Mouse (Mus musculus): ENCODE data around the gene Gm13272.
"Not testable (repeated sequence)": the region's sequence is repeated elsewhere in the genome, so short reads cannot be mapped to it uniquely, and the experiment has no call there.

Gm13272 gene

DNA sequence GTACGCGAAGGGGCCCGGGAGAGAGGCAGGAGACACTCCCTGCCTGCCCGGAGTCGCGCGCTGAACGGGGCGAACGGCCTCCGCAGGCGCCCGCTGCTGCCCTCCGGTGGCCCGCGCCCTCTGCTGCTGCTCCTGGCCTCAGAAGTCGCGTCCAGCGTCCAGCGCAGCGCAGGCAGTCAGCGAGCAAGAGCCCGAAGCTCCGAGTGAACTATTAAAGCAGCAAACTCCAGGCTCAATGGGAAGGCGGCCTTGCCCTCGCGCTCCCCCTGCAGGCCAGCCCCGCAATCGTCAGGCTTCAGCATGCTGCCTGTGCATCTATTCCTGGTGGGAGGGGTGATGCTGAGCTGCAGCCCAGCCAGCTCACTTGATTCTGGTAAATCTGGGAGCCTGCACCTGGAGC lies at the start of gene Gm13272:
TSS of gene Gm13272 (plus strand) at position 301 of the 400 bp plus-strand sequence.
- in situ Hi-C loops (cut with MseI, MboI) = not testable (repeated sequence)

GRCm38 (mm10) chr4:88738480-88738879 lies 41.2 kb upstream of the Gm13272 start:
- in situ Hi-C loops (cut with MseI, MboI) = no loop called here

DNA sequence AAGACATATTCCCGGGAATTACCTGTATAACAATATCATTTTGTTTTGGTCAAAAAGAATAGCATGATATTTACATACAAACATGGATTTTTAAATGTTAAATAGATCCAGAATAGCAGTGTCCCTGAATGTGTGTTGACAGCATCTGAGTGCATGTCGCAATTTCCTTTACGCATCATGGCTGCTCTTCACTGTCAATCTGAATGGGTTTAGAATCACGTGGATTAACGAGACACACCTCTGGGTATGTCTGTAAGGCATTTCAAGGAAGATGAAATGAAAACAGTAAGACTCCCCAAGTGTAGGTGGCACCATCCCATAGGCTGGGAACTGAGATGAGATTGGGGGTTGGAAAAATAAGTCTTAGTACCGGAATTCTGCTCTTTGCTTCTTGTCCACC lies 40.6 kb upstream of the Gm13272 start:
- in situ Hi-C loops (cut with MseI, MboI) = no loop called here

DNA sequence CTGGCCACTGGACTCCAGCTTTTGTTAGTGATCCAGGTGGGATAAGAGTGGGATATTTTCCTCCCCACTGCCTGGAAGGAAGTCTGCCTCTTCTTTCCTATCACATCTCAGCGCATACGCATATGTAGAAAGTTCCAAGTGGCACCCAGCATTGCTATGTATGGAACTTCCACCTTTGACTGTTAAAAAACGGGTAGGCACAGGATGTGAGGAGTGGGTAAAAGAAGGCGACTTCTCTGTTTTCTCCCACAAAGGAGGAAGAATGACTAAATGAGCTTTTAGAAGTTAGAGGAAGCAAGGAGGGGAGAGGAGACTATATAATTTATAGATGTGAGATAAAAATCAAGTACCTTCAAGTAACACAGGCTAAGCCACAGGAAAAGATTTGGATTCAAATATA lies 38.2 kb upstream of the Gm13272 start:
- in situ Hi-C loops (cut with MseI, MboI) = no loop called here

- in situ Hi-C loops (cut with MseI, MboI) = no loop called here
These were observed 36.8 kb upstream of the Gm13272 start for GRCm38 (mm10) chr4:88742771-88743371.

GRCm38 (mm10) chr4:88744207-88744606 lies 35.4 kb upstream of the Gm13272 start:
- in situ Hi-C loops (cut with MseI, MboI) = no loop called here

DNA sequence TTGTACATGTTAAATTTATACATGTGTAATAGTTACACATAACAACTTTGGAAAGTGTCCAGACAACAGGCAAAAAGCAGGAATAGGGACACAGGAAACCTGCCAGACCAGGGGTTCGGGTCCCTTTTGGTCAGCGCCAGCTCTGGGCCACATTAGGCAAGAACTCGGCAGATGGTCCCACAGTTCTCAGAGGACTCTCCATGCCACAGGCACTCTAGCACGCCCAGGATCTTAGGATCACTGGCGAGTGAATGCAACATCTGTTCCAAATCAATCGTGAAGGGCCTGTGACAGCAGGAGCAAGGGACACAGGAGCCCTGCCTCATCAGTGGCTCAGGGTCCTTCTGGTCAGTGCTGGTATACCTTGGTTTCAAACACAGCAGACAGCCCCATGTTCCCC lies 29.7 kb upstream of the Gm13272 start:
- in situ Hi-C loops (cut with MseI, MboI) = no loop called here

GRCm38 (mm10) chr4:88754818-88755340 lies 24.8 kb upstream of the Gm13272 start, which contains the start of gene Gm13271:
Gm13271 (plus strand) TSS chr4:88754868.
- in situ Hi-C loops (cut with MseI, MboI) = not testable (repeated sequence)

DNA sequence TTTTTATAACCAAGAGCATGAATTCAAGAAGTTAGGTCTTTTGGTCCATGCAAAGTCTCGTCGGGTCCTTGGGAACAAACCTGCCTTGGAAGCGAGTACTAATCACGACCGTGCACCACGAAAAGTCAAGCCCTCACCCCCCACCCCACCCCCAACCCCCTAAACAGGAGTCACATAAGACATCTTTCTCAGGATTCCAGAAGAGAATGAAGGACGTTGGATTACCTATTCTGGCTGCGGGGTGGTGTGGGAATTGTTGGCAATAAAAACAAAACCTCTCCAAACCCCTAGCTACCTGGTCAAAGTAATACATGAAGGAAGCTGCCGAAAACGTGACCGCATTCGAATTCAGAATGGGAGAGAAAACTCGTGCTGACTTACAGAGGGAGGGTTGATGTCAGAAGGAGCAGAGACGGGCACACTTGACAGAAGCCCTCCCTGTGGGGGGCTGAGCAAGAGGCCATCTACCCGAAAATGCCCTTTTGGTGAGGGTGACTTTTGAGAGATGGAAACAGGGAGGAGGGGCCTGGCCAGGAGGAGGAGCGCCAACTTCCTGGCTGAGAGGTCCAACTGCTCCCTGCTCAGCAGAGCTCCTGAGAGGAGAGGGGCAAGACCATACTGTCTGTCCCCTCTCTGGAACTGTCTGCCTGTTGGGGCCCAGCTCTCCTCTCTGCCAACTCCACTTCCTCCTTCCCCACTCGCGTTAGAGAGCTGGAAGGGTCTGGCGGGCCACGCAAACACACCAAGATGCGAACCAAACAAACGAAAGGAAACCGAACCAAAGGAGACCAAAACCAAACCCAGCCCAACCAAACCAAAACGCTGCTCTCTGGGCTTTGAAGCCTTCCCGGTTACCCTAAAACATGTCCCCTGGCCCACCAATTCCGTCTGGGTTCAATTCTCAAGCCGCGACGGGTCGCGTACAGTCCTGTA lies 22.8 kb upstream of the Gm13272 start:
- in situ Hi-C loops (cut with MseI, MboI) = not testable (repeated sequence)

DNA sequence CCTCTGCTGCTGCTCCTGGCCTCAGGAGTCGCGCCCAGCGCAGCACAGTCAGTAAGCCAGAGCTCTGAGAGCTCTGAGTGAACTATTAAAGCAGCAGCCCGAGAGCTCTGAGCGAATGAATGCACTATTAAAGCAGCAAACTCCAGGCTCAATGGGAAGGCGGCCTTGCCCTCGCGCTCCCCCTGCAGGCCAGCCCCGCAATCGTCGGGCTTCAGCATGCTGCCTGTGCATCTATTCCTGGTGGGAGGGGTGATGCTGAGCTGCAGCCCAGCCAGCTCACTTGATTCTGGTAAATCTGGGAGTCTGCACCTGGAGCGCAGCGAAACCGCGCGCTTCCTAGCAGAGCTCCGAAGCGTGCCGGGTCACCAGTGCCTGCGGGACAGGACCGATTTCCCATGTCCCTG lies 22.0 kb upstream of the Gm13272 start:
- in situ Hi-C loops (cut with MseI, MboI) = not testable (repeated sequence)

GRCm38 (mm10) chr4:88758751-88759150 lies 20.9 kb upstream of the Gm13272 start:
- in situ Hi-C loops (cut with MseI, MboI) = not testable (repeated sequence)

GRCm38 (mm10) chr4:88759610-88760268 lies 19.9 kb upstream of the Gm13272 start, which contains the start of gene Gm13283:
Gm13283 (plus strand) TSS chr4:88760119.
- in situ Hi-C loops (cut with MseI, MboI) = not testable (repeated sequence)

DNA sequence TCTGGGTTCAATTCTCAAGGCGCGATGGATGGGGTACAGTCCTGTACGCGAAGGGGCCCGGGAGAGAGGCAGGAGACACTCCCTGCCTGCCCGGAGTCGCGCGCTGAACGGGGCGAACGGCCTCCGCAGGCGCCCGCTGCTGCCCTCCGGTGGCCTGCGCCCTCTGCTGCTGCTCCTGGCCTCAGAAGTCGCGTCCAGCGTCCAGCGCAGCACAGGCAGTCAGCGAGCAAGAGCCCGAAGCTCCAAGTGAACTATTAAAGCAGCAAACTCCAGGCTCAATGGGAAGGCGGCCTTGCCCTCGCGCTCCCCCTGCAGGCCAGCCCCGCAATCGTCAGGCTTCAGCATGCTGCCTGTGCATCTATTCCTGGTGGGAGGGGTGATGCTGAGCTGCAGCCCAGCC lies 19.2 kb upstream of the Gm13272 start:
- in situ Hi-C loops (cut with MseI, MboI) = not testable (repeated sequence)

DNA sequence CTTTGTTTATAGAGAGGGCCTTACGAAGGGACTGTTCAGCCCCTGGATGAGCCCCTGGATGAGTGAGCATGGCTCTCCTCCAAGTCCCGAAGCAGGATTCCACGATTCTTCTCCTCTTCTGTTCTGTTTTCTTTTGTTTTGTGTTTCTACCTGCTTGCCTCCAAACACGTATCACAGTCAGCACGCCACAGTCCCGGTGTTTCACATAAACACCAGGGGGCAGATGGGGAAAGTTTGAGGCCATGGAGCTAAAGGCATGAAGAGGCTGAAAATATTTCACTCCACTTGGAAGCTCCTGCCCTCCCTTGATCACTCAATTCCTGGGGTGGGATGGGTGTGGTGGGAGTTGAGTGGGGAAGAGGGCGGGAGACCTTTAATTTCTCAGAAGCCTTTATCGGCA lies 17.9 kb upstream of the Gm13272 start:
- in situ Hi-C loops (cut with MseI, MboI) = not testable (repeated sequence)

GRCm38 (mm10) chr4:88762341-88762740 lies 17.3 kb upstream of the Gm13272 start:
- in situ Hi-C loops (cut with MseI, MboI) = not testable (repeated sequence)

GRCm38 (mm10) chr4:88763384-88764018 lies 16.1 kb upstream of the Gm13272 start:
- in situ Hi-C loops (cut with MseI, MboI) = not testable (repeated sequence)

DNA sequence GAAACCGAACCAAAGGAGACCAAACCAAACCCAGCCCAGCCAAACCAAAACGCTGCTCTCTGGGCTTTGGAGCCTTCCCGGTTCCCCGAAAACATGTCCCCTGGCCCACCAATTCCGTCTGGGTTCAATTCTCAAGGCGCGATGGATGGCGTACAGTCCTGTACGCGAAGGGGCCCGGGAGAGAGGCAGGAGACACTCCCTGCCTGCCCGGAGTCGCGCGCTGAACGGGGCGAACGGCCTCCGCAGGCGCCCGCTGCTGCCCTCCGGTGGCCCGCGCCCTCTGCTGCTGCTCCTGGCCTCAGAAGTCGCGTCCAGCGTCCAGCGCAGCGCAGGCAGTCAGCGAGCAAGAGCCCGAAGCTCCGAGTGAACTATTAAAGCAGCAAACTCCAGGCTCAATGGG lies 6.1 kb upstream of the Gm13272 start, which contains the start of gene Gm13290:
TSS of gene Gm13290 (plus strand) at position 301 of the 400 bp plus-strand sequence.
- in situ Hi-C loops (cut with MseI, MboI) = not testable (repeated sequence)

DNA sequence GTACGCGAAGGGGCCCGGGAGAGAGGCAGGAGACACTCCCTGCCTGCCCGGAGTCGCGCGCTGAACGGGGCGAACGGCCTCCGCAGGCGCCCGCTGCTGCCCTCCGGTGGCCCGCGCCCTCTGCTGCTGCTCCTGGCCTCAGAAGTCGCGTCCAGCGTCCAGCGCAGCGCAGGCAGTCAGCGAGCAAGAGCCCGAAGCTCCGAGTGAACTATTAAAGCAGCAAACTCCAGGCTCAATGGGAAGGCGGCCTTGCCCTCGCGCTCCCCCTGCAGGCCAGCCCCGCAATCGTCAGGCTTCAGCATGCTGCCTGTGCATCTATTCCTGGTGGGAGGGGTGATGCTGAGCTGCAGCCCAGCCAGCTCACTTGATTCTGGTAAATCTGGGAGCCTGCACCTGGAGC lies 3.0 kb upstream of the Gm13272 start, which contains the start of gene Gm13289:
TSS of gene Gm13289 (plus strand) at position 301 of the 400 bp plus-strand sequence.
- in situ Hi-C loops (cut with MseI, MboI) = not testable (repeated sequence)

DNA sequence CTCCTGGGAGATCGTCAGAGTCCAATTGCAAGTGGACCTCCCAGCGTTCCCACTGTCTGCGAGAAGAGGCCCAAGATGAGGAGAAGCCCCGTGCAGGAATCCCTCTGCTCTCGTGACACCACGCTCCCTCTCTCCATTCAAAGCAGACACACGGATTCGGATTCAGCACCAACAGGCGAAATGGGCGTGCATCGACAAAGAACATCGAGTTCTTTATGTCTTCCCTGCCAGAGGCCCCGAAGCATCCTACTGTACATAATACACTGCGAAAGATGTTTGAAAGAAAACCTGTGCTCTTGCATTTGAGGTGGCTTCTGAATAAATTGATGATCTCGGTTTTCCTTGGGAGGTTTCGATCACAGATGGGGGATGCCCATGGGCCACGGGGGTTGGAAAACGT lies 670 bp downstream of the Gm13272 start:
- in situ Hi-C loops (cut with MseI, MboI) = not testable (repeated sequence)

- in situ Hi-C loops (cut with MseI, MboI) = not testable (repeated sequence)
These were observed 2.2 kb downstream of the Gm13272 start, which contains the start of gene Ifnz for GRCm38 (mm10) chr4:88781831-88782230. Ifnz (plus strand) TSS chr4:88782131.

- in situ Hi-C loops (cut with MseI, MboI) = not testable (repeated sequence)
These were observed 2.7 kb downstream of the Gm13272 start for GRCm38 (mm10) chr4:88782335-88782734.

All from mouse trophoblast stem cell (cell line).